Mouse (Mus musculus): ENCODE measurements at regions not wholly inside any gene's neighbourhood (a gene's known extent, or its start where the extent isn't known, plus 50 kb on each side); places are given as distances from the start of the nearest gene placed in this dataset.
"Not testable (repeated sequence)": the region's sequence is repeated elsewhere in the genome, so short reads cannot be mapped to it uniquely, and the experiment has no call there.

- intact Hi-C loops (cut with DNase I), result no loop called here
- no peak for DNase-seq (ENCODE audit: extremely low spot score in 1 of 2, low spot score in 2 of 2)
Measured at GRCm38 (mm10) chr10:25714636-25715035, 178.6 kb upstream of the Smlr1 start.

GRCm38 (mm10) chr10:25714041-25714440 lies 178.0 kb upstream of the Smlr1 start:
- DNase-seq (ENCODE audit: extremely low spot score in 1 of 2, low spot score in 2 of 2), result no peak

GRCm38 (mm10) chr10:25707951-25708350 lies 171.9 kb upstream of the Smlr1 start:
- intact Hi-C loops (cut with DNase I), result no loop called here
- peak in 1 of 2 experiments; percentile 37 for DNase-seq (ENCODE audit: extremely low spot score in 1 of 2, low spot score in 2 of 2)

More at GRCm38 (mm10) chr10:25714041-25714440, 178.0 kb upstream of the Smlr1 start:
- intact Hi-C loops (cut with DNase I), result no loop called here

- no peak for DNase-seq (ENCODE audit: extremely low spot score in 1 of 2, low spot score in 2 of 2)
- intact Hi-C loops (cut with DNase I), result no loop called here
Measured at GRCm38 (mm10) chr10:25702146-25702545, 166.1 kb upstream of the Smlr1 start.

- intact Hi-C loops (cut with DNase I), result no loop called here
Measured at GRCm38 (mm10) chr10:25695798-25696197, 159.7 kb upstream of the Smlr1 start.

GRCm38 (mm10) chr10:25681243-25681642 lies 145.2 kb upstream of the Smlr1 start:
- peak; percentile 53 to 56 for DNase-seq (ENCODE audit: extremely low spot score in 1 of 2, low spot score in 2 of 2)
- intact Hi-C loops (cut with DNase I), result loop anchor here (2.0 to 5.0 kb wide), 2 partner anchors 398 to 456 kb away; partner anchors contain the start of genes Gm9767 and Tmem200a

More at GRCm38 (mm10) chr10:25695798-25696197, 159.7 kb upstream of the Smlr1 start:
- DNase-seq (ENCODE audit: extremely low spot score in 1 of 2, low spot score in 2 of 2), result no peak

GRCm38 (mm10) chr10:25677889-25678288 lies 141.8 kb upstream of the Smlr1 start:
- DNase-seq (ENCODE audit: extremely low spot score in 1 of 2, low spot score in 2 of 2), result peak in 1 of 2 experiments; percentile 38
- intact Hi-C loops (cut with DNase I), result loop anchor here (10.0 kb wide), 2 partner anchors 143 to 667 kb away; partner anchors contain the start of gene Smlr1

GRCm38 (mm10) chr10:25675368-25675767 lies 139.3 kb upstream of the Smlr1 start:
- no peak for DNase-seq (ENCODE audit: extremely low spot score in 1 of 2, low spot score in 2 of 2)
- intact Hi-C loops (cut with DNase I), result loop anchor here (10.0 kb wide), 2 partner anchors 141 to 669 kb away; partner anchors contain the start of gene Smlr1

- no peak for DNase-seq (ENCODE audit: extremely low spot score in 1 of 2, low spot score in 2 of 2)
- intact Hi-C loops (cut with DNase I), result loop anchor here (10.0 kb wide), 2 partner anchors 135 to 675 kb away; partner anchors contain the start of gene Smlr1
Measured at GRCm38 (mm10) chr10:25670061-25670460, 134.0 kb upstream of the Smlr1 start.

- intact Hi-C loops (cut with DNase I), result no loop called here
- DNase-seq (ENCODE audit: extremely low spot score in 1 of 2, low spot score in 2 of 2), result no peak
Measured at GRCm38 (mm10) chr10:25652742-25653563, 116.9 kb upstream of the Smlr1 start.

- intact Hi-C loops (cut with DNase I), result no loop called here
- no peak for DNase-seq (ENCODE audit: extremely low spot score in 1 of 2, low spot score in 2 of 2)
Measured at GRCm38 (mm10) chr10:25647740-25648139, 111.7 kb upstream of the Smlr1 start.

GRCm38 (mm10) chr10:25643518-25643993 lies 107.5 kb upstream of the Smlr1 start:
- intact Hi-C loops (cut with DNase I), result no loop called here
- DNase-seq (ENCODE audit: extremely low spot score in 1 of 2, low spot score in 2 of 2), result no peak

- no peak for DNase-seq (ENCODE audit: extremely low spot score in 1 of 2, low spot score in 2 of 2)
- intact Hi-C loops (cut with DNase I), result no loop called here
Measured at GRCm38 (mm10) chr10:25642079-25642696, 106.1 kb upstream of the Smlr1 start.

GRCm38 (mm10) chr10:25633058-25633614 lies 97.1 kb upstream of the Smlr1 start:
- DNase-seq (ENCODE audit: extremely low spot score in 1 of 2, low spot score in 2 of 2), result peak in 1 of 2 experiments; percentile 45
- intact Hi-C loops (cut with DNase I), result no loop called here

GRCm38 (mm10) chr10:25632306-25632705 lies 96.2 kb upstream of the Smlr1 start:
- intact Hi-C loops (cut with DNase I), result no loop called here
- DNase-seq (ENCODE audit: extremely low spot score in 1 of 2, low spot score in 2 of 2), result no peak

- no peak for DNase-seq (ENCODE audit: extremely low spot score in 1 of 2, low spot score in 2 of 2)
- intact Hi-C loops (cut with DNase I), result no loop called here
Measured at GRCm38 (mm10) chr10:25622585-25622984, 86.5 kb upstream of the Smlr1 start.

- DNase-seq (ENCODE audit: extremely low spot score in 1 of 2, low spot score in 2 of 2); intact Hi-C loops (cut with DNase I): not testable (repeated sequence)
Measured at GRCm38 (mm10) chr10:25621747-25622134, 85.7 kb upstream of the Smlr1 start.

- DNase-seq (ENCODE audit: extremely low spot score in 1 of 2, low spot score in 2 of 2), result peak in 1 of 2 experiments; percentile 31
- intact Hi-C loops (cut with DNase I), result no loop called here
Measured at GRCm38 (mm10) chr10:25620939-25621746, 85.1 kb upstream of the Smlr1 start.

GRCm38 (mm10) chr10:25619702-25620101 lies 83.6 kb upstream of the Smlr1 start:
- intact Hi-C loops (cut with DNase I), result no loop called here
- no peak for DNase-seq (ENCODE audit: extremely low spot score in 1 of 2, low spot score in 2 of 2)
